In the genomic region with DNA sequence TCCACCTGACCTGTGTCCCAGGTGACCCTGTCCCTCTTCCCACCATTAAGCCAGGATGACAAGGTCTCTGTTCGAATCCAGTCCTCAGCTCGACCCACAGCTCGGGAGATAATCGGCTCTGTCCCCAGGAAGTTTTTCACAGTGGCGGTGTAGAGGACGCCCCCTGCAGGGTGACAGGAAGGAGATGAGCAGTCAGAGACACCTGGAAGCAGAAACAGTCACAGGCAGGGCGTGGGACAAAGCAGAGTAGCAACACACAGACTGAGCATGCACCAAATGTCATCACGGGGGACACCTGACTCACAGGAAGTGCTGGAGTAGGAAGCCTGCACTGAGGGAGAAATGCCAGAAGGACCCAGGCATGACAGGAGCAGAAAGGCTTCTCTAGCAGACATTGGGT, we compare ENCODE assay signal across 18 mouse cellular contexts. TPM values are rescaled to one million over a fixed set of nuclear protein-coding genes. Genes with fewer than 3 reads are reported as not detected.
DNase-seq lines count a peak whose midpoint lies in the region; TF ChIP-seq lines count a peak whose summit lies in the region.
"Had no signal": no experiment of that assay in that cellular context is flagged by ENCODE, and none has a peak within 500 bp of the region (broad histone marks: within the 10 kb centered on the region; RNA-seq: fewer than 3 reads in every experiment).

No protein-coding gene starts in this region.

- TF ChIP-seq CTCF in ES-Bruce4 (IDR thresholded peaks at IDR 0.05; ENCODE audit: low read depth, low read length): peak; percentile 25

- TF ChIP-seq POLR2A in ES-Bruce4 (IDR thresholded peaks at IDR 0.05; ENCODE audit: insufficient read depth, low read length): no peak

- no peaks in the 10 kb centered on the region for H3K4me1 ChIP-seq in ES-Bruce4 (ENCODE audit: control insufficient read depth, insufficient read depth, low read length)
- H3K4me1 ChIP-seq: forebrain, embryonic 10.5 days; hindbrain, embryonic 12.5 days; limb, embryonic 13.5 days had no signal

- peak; percentile 51 for DNase-seq in cerebellum, adult 9-11 months
- DNase-seq in cerebellum, postnatal 14 days: no peak
- peak; percentile 31 for DNase-seq in brain, adult 2 months (ENCODE audit: low read depth, low spot score)
- peak; percentile 57 for DNase-seq in thymus, postnatal 14 days
- DNase-seq in adrenal gland, adult 8-10 months: no peak
- no peak for DNase-seq in spleen, adult 18-20 months
- DNase-seq: B cell, adult 2 months; kidney, adult 11 months; kidney, postnatal 10 days; lung, adult 18-20 months had no signal

- no peak for TF ChIP-seq EP300 in ES-Bruce4 (IDR thresholded peaks at IDR 0.05; ENCODE audit: insufficient read depth, low read depth, low read length)

- no peak overlapping the region for H3K9ac ChIP-seq in ES-Bruce4 (ENCODE audit: low read depth, poor library complexity, severe bottlenecking)
- H3K9ac ChIP-seq: hindbrain, embryonic 12.5 days; limb, embryonic 13.5 days had no signal

- H3K9me3 ChIP-seq in ES-Bruce4 (replicated peaks; ENCODE audit: control insufficient read depth, insufficient read depth, low read length, poor library complexity, severe bottlenecking): no peaks in the 10 kb centered on the region
- H3K9me3 ChIP-seq: hindbrain, embryonic 12.5 days had no signal

- no peaks in the 10 kb centered on the region for H3K36me3 ChIP-seq in ES-Bruce4 (ENCODE audit: control insufficient read depth, insufficient read depth, low read length, poor library complexity, severe bottlenecking)
- H3K36me3 ChIP-seq: forebrain, embryonic 10.5 days; limb, embryonic 13.5 days had no signal

- no peak overlapping the region for H3K4me3 ChIP-seq in ES-Bruce4 (ENCODE audit: low read depth, low read length)
- H3K4me3 ChIP-seq: forebrain, embryonic 10.5 days; hindbrain, embryonic 12.5 days; limb, embryonic 13.5 days had no signal

- H3K27ac ChIP-seq in ES-Bruce4 (ENCODE audit: insufficient read depth, low read length): no peak overlapping the region
- H3K27ac ChIP-seq: forebrain, embryonic 10.5 days; hindbrain, embryonic 12.5 days; limb, embryonic 13.5 days had no signal

- H3K27me3 ChIP-seq in ES-Bruce4 (ENCODE audit: control insufficient read depth, insufficient read depth, low read length, poor library complexity, severe bottlenecking): no peaks in the 10 kb centered on the region
- H3K27me3 ChIP-seq: hindbrain, embryonic 12.5 days had no signal

RNA-seq across cellular contexts. Expression of a gene that starts 20.0 kb away (rescaled TPM):
- 1.2 and 1.9 TPM in 2 replicates for polyA plus RNA-seq in ES-Bruce4 (2011; ENCODE audit: insufficient read depth, insufficient read length, low read depth, missing spikeins)
- total RNA-seq in adrenal gland, adult 8-10 months (2022): 1 to 10 TPM in 3 of 4 experiments, under 1 TPM in 1; 0.96 to 2.5 (median 1.4) TPM
- polyA plus RNA-seq: heart, postnatal 0 days had no signal

RNA-seq across cellular contexts. Expression of a gene that starts 27.2 kb away (rescaled TPM):
- 2.2 and 2.3 TPM in 2 replicates for polyA plus RNA-seq in ES-Bruce4 (2011; ENCODE audit: insufficient read depth, insufficient read length, low read depth, missing spikeins)
- total RNA-seq in adrenal gland, adult 8-10 months (2022): not detected
- total RNA-seq: gastrocnemius, adult 8-10 months had no signal
- polyA plus RNA-seq: midbrain, postnatal 0 days; neural tube, embryonic 11.5 days had no signal

Comparison
In these comparisons a context has a peak if more than half of its experiments do, and no peak if none do; other contexts are left out.
1. DNase-seq: peak in cerebellum, adult 9-11 months (single experiment), brain, adult 2 months (single experiment) and thymus, postnatal 14 days (single experiment); none in cerebellum, postnatal 14 days (0 of 2), adrenal gland, adult 8-10 months (single experiment) and spleen, adult 18-20 months (0 of 2).